In genomic region chr2:57116366-57117200, GRCm38 (mm10) we compare ENCODE assay signal across 8 mouse cellular contexts. TPM values are rescaled to one million over a fixed set of nuclear protein-coding genes. Genes with fewer than 3 reads are reported as not detected.
DNase-seq lines count a peak whose midpoint lies in the region; ATAC-seq lines count a peak whose summit lies in the region.

No protein-coding gene starts in this region.

- H3K27me3 ChIP-seq in intestine, embryonic 15.5 days (replicated peaks): peaks cover 17% of the 10 kb centered on the region
- peaks cover 28% of the 10 kb centered on the region for H3K27me3 ChIP-seq in limb, embryonic 12.5 days
- peaks cover 70% of the 10 kb centered on the region for H3K27me3 ChIP-seq in midbrain, embryonic 13.5 days

- H3K9me3 ChIP-seq in intestine, embryonic 15.5 days: no peaks in the 10 kb centered on the region
- no peaks in the 10 kb centered on the region for H3K9me3 ChIP-seq in limb, embryonic 12.5 days
- no peaks in the 10 kb centered on the region for H3K9me3 ChIP-seq in midbrain, embryonic 13.5 days

- peak; percentile 77 for ATAC-seq in intestine, embryonic 15.5 days
- peak; percentile 49 for ATAC-seq in limb, embryonic 12.5 days (ENCODE audit: insufficient number of reproducible peaks, insufficient read depth, low FRiP score, low TSS enrichment, low read depth)
- peak; percentile 54 for ATAC-seq in midbrain, embryonic 13.5 days

- peak overlapping the region; percentile 77 for H3K4me3 ChIP-seq in intestine, embryonic 15.5 days (replicated peaks)
- H3K4me3 ChIP-seq in limb, embryonic 12.5 days (replicated peaks): peak overlapping the region; percentile 86
- peak overlapping the region; percentile 63 for H3K4me3 ChIP-seq in midbrain, embryonic 13.5 days (replicated peaks)

- peak; percentile 88 for DNase-seq in 3134 (ENCODE audit: extremely low read depth, insufficient read length, low spot score)
- peak; percentile 89 to 96 for DNase-seq in adrenal gland, adult (ENCODE audit: inconsistent age in 2 of 2, low spot score in 1 of 2)
- DNase-seq in embryo, embryonic 11 days: peak; percentile 85
- DNase-seq in gastrocnemius, postnatal 4 days (ENCODE audit: low spot score in 2 of 2): peak; percentile 62 to 76
- peak; percentile 21 to 24 for DNase-seq in spleen, postnatal 36 days (ENCODE audit: low spot score in 2 of 2)

- peak overlapping the region; percentile 79 for H3K27ac ChIP-seq in intestine, embryonic 15.5 days
- H3K27ac ChIP-seq in limb, embryonic 12.5 days: peak overlapping the region; percentile 82
- peak overlapping the region; percentile 54 for H3K27ac ChIP-seq in midbrain, embryonic 13.5 days

- no peaks in the 10 kb centered on the region for H3K36me3 ChIP-seq in intestine, embryonic 15.5 days
- H3K36me3 ChIP-seq in limb, embryonic 12.5 days: no peaks in the 10 kb centered on the region
- no peaks in the 10 kb centered on the region for H3K36me3 ChIP-seq in midbrain, embryonic 13.5 days

- H3K9ac ChIP-seq in intestine, embryonic 15.5 days: peak overlapping the region; percentile 61
- peak overlapping the region; percentile 62 for H3K9ac ChIP-seq in limb, embryonic 12.5 days (replicated peaks)
- H3K9ac ChIP-seq in midbrain, embryonic 13.5 days (replicated peaks): peak overlapping the region; percentile 61

- peaks cover 6% of the 10 kb centered on the region for H3K4me1 ChIP-seq in intestine, embryonic 15.5 days (replicated peaks)
- peaks cover 30% of the 10 kb centered on the region for H3K4me1 ChIP-seq in limb, embryonic 12.5 days (replicated peaks)
- H3K4me1 ChIP-seq in midbrain, embryonic 13.5 days (replicated peaks): peaks cover 49% of the 10 kb centered on the region

- under 1% methylated on average over 47 of the region's 47 CpGs for WGBS in intestine, embryonic 15.5 days
- under 1% methylated on average over 47 of the region's 47 CpGs for WGBS in limb, embryonic 12.5 days
- WGBS in midbrain, embryonic 13.5 days: 0% methylated on average over 42 of the region's 47 CpGs

- H3K4me2 ChIP-seq in intestine, embryonic 15.5 days (replicated peaks): peak overlapping the region; percentile 99
- peak overlapping the region; percentile 98 for H3K4me2 ChIP-seq in limb, embryonic 12.5 days
- peak overlapping the region; percentile 97 for H3K4me2 ChIP-seq in midbrain, embryonic 13.5 days (replicated peaks)

RNA-seq across cellular contexts. Expression of gene Nr4a2, which starts 7.2 kb away (rescaled TPM):
- total RNA-seq in gastrocnemius, postnatal 4 days (2021): 1 to 10 TPM; 4.7 to 5.1 TPM
- polyA plus RNA-seq in intestine, embryonic 15.5 days (2015; fragmentation: Nextera tagmentation; extraction: Ambion mirVana): 3.3 and 3.9 TPM in 2 replicates
- polyA plus RNA-seq in limb, embryonic 12.5 days (2016; fragmentation: Nextera tagmentation; extraction: Ambion mirVana): 7.0 and 7.9 TPM in 2 replicates
- 39.8 and 49.1 TPM in 2 replicates for polyA plus RNA-seq in midbrain, embryonic 13.5 days (2015; fragmentation: Nextera tagmentation; extraction: Ambion mirVana)

Comparison
In these comparisons a context has a peak if more than half of its experiments do, and no peak if none do; other contexts are left out.
1. Peak in every context shown above with its lines: DNase-seq, ATAC-seq, H3K4me3 ChIP-seq and H3K27ac ChIP-seq.
2. DNase-seq: peak in every context shown above with its lines; median percentile 92 in adrenal gland, adult; 88 in 3134; 85 in embryo, embryonic 11 days; 69 in gastrocnemius, postnatal 4 days; 22 in spleen, postnatal 36 days.